Mouse (Mus musculus) liver, postnatal 0 days (tissue): Measurements from ENCODE around the gene Mybbp1a. TPM values are rescaled to one million over a fixed set of nuclear protein-coding genes. Genes with fewer than 3 reads are reported as not detected.
A peak's percentile ranks its signal among the peaks of the same experiment; 100 is the strongest.
"Not testable (repeated sequence)": the region's sequence is repeated elsewhere in the genome, so short reads cannot be mapped to it uniquely, and the experiment has no call there.

ENCODE experiments used
- ATAC-seq: fragments of 200-750 bp; cut with Nextera tagmentation; 2 replicates; pipeline ENCODE4 v1.8.0; 2017; ENCODE audit warnings: mild to moderate bottlenecking, moderate library complexity
- DNase-seq: peaks from one replicate; pipeline ENCODE4 v3.0.0-alpha.2; 2016
- H3K27ac ChIP-seq: fragments of 300-500 bp; sonication (generic); 2 replicates; pipeline ENCODE4 v1.5.1; 2014; ENCODE audit warnings: antibody characterized with exemption, moderate library complexity, mild to moderate bottlenecking, low read depth
- H3K27me3 ChIP-seq: fragments of 300-500 bp; sonication (generic); 2 replicates; pipeline ENCODE4 v1.6.1; 2014; ENCODE audit warnings: low read length, control low read depth, mixed read lengths; ENCODE audit not compliant: insufficient read depth
- H3K36me3 ChIP-seq: fragments of 300-500 bp; sonication (generic); replicated peaks from 2 replicates; pipeline ENCODE4 v1.6.1; 2014; ENCODE audit warnings: mild to moderate bottlenecking, control low read depth, low read length, moderate library complexity, mixed read lengths; ENCODE audit not compliant: insufficient read depth
- H3K4me1 ChIP-seq: fragments of 300-500 bp; sonication (generic); 2 replicates; pipeline ENCODE4 v1.6.1; 2014; ENCODE audit warnings: antibody characterized with exemption, mild to moderate bottlenecking, control low read depth; ENCODE audit not compliant: insufficient read depth
- H3K4me2 ChIP-seq: fragments of 300-500 bp; sonication (generic); 2 replicates; pipeline ENCODE4 v1.6.1; 2014; ENCODE audit warnings: low read depth, mild to moderate bottlenecking, low read length, moderate library complexity, mixed read lengths
- H3K4me3 ChIP-seq: fragments of 300-500 bp; sonication (generic); 2 replicates; pipeline ENCODE4 v1.5.1; 2014; ENCODE audit warnings: low read depth, low read length
- H3K9ac ChIP-seq: fragments of 300-500 bp; sonication (generic); replicated peaks from 2 replicates; pipeline ENCODE4 v1.6.1; 2014; ENCODE audit warnings: mild to moderate bottlenecking, moderate library complexity
- H3K9me3 ChIP-seq: fragments of 300-500 bp; sonication (generic); 2 replicates; pipeline ENCODE4 v1.6.1; 2016; ENCODE audit warnings: mild to moderate bottlenecking, control low read depth, low read length, mixed read lengths
- CTCF ChIP-seq: sonication (generic); IDR thresholded peaks from 2 replicates; pipeline ENCODE4 v1.5.1; 2016; ENCODE audit warnings: antibody characterized with exemption, low read depth
- EP300 ChIP-seq: IDR thresholded peaks from 2 replicates; pipeline ENCODE4 v1.6.1; 2016; ENCODE audit warnings: antibody characterized with exemption, low read depth, mild to moderate bottlenecking
- WGBS: fragments of 180-500 bp; shearing (Covaris S2); extraction: QIAGEN DNeasy Blood & Tissue Kit; methylation state at CpG from one replicate; pipeline ENCODE4 v1.1.7; 2014; ENCODE audit not compliant: insufficient replicate concordance; 5-methylcytosine and 5-hydroxymethylcytosine counted together
- polyA plus RNA-seq: library from polyadenylated mRNA; unstranded; fragments of >200 nt; fragmentation: Nextera tagmentation; extraction: Ambion mirVana; gene quantifications from 2 replicates; pipeline ENCODE4 v1.2.1, GENCODE M21; 2015

Mybbp1a gene
- polyA plus RNA-seq, 1 experiment from 2014 or later, result 44.5 TPM

DNA sequence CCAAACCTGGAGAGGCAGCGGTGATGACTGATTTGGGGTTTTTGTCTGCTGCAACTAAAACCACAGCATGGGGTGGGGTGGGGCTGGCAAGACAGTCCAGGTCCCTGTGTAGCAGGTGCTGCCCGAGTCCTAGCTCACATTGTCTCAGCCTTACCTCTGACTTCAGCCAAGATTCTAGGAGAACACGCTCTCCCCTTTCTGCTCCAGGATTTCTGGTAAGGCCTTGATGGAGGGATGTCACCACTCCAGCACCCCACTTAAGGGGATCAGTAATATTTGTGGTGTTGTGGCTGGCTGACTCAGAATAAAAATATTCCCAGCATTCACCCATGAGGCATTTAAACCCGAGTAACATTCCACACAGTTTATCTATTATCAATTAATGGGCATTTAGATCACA is 17.5 kb upstream of the Mybbp1a start:
- Histone ChIP-seq H3K4me2 (no peak overlapping the region), H3K9ac (no peak overlapping the region), H3K27ac (no peak overlapping the region), H3K4me3 (no peak overlapping the region), H3K9me3 (no peaks in the 10 kb centered on the region), H3K36me3 (no peaks in the 10 kb centered on the region), H3K4me1 (no peaks in the 10 kb centered on the region), H3K27me3 (no peaks in the 10 kb centered on the region)
- DNase-seq, result no peak
- no peak for ATAC-seq
- TF ChIP-seq CTCF (no peak), EP300 (no peak)
- WGBS, result 67% methylated on average over 4 of the region's 4 CpGs

GRCm38 (mm10) chr11:72425201-72425600 is 16.0 kb upstream of the Mybbp1a start:
- Histone ChIP-seq H3K9ac (no peak overlapping the region), H3K4me1 (no peaks in the 10 kb centered on the region), H3K9me3 (no peaks in the 10 kb centered on the region), H3K27me3 (no peaks in the 10 kb centered on the region), H3K4me3 (no peak overlapping the region), H3K4me2 (no peak overlapping the region), H3K27ac (no peak overlapping the region), H3K36me3 (no peaks in the 10 kb centered on the region)
- DNase-seq, result no peak
- TF ChIP-seq CTCF, result no peak
- no peak for TF ChIP-seq EP300
- ATAC-seq, result no peak

DNA sequence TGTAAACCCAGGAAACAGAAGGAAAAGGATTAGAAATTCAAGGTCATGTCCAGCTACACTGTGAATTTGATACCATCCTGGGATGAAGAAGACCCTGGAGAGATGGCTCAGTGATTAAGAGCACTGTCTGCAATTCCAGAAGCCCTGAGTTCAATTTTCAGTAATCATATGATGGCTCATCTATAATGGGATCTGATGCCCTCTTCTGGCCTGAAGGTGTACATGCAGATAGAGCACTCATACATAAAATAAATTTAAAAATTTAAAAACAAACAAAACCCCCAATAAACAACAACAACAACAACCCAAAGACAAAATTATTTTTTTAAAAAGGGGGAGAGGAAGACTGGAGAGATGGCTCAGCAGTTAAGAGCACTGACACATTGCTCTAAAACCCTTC is 14.3 kb upstream of the Mybbp1a start:
- Histone ChIP-seq H3K4me1 (no peaks in the 10 kb centered on the region), H3K4me2 (no peak overlapping the region), H3K27me3 (no peaks in the 10 kb centered on the region), H3K9ac (no peak overlapping the region), H3K36me3 (no peaks in the 10 kb centered on the region), H3K4me3 (no peak overlapping the region), H3K9me3 (no peaks in the 10 kb centered on the region), H3K27ac (no peak overlapping the region)
- no peak for DNase-seq
- TF ChIP-seq CTCF (peak; percentile 54), EP300 (no peak)
- ATAC-seq, result no peak

DNA sequence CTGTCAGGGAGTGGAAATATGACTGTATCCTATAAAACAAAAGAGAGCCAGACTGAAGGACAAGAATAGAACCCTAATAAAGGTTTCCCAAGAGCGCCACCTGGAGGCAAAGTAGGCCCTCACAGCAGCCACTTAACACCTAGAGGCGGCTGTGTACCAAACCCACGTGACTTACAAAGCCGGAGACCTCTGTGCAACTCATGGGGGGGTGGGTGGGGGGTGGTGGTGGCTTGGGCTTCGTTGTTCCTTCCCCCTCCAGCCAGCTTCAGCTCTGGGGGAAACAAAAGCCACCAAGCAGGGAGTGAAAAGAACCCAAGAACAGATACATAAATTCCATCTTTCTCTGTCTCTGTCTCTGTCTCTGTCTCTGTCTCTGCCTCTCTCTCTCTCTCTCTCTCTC is 12.5 kb upstream of the Mybbp1a start:
- no peaks in the 10 kb centered on the region for H3K36me3 ChIP-seq
- H3K4me1 ChIP-seq, result no peaks in the 10 kb centered on the region
- H3K9ac ChIP-seq, result no peak overlapping the region
- H3K27ac ChIP-seq, result no peak overlapping the region
- no peak overlapping the region for H3K4me3 ChIP-seq
- no peaks in the 10 kb centered on the region for H3K27me3 ChIP-seq
- H3K9me3 ChIP-seq, result no peaks in the 10 kb centered on the region
- H3K4me2 ChIP-seq, result peak overlapping the region; percentile 58
- TF ChIP-seq CTCF (peak; percentile 78), EP300 (no peak)
- WGBS, result 8% methylated on average over 5 of the region's 5 CpGs
- peak; percentile 74 for ATAC-seq
- peak; percentile 85 for DNase-seq

DNA sequence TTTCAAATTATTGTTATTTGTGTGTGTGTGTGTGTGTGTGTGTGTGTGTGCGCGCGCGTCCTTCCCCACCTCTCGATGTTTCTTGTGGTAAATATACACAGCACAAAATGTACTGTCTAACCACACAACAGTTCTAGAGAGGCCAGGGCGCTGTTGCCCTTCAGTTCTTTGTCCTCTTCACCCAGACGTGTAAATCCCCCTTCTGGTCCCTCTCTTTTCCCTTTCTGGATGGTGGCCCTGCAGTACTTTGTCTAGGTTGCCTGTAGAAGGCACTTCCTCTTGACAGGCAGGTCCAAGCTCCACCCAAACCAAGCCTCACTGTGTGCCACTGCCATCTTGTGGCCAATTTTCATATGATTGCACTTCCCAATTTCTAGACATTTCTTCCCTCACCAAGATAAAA is 11.9 kb upstream of the Mybbp1a start:
- Histone ChIP-seq H3K4me2 (peak overlapping the region; percentile 58), H3K9ac (no peak overlapping the region), H3K36me3 (no peaks in the 10 kb centered on the region), H3K4me3 (0 out of 2 replicates have a peak overlapping the region, but pooled peaks have one; percentile 17), H3K9me3 (no peaks in the 10 kb centered on the region), H3K27ac (no peak overlapping the region), H3K4me1 (no peaks in the 10 kb centered on the region), H3K27me3 (no peaks in the 10 kb centered on the region)
- WGBS, result 50% methylated on average over 7 of the region's 7 CpGs
- DNase-seq (peak; percentile 80), ATAC-seq (peak; percentile 80)
- TF ChIP-seq EP300 (no peak), CTCF (peak; percentile 95)

- H3K36me3 ChIP-seq, H3K27ac ChIP-seq, H3K9ac ChIP-seq, DNase-seq, H3K4me2 ChIP-seq, H3K4me3 ChIP-seq, H3K9me3 ChIP-seq, H3K4me1 ChIP-seq, ATAC-seq, H3K27me3 ChIP-seq: not testable (repeated sequence)
- WGBS, result 65% methylated on average over 9 of the region's 9 CpGs
Measured at GRCm38 (mm10) chr11:72430311-72431068, 10.7 kb upstream of the Mybbp1a start.
